Mouse (Mus musculus) spleen, adult 2 months (tissue): ENCODE results near the gene Abcc2.

ENCODE experiments used
- CTCF ChIP-seq: fragments of 200-500 bp; IDR thresholded peaks from 2 replicates; pipeline ENCODE4 v1.5.1; 2011; ENCODE audit warnings: mild to moderate bottlenecking, inconsistent platforms; ENCODE audit not compliant: insufficient read depth, insufficient read length, insufficient replicate concordance; ENCODE audit errors: extremely low read depth
- POLR2A ChIP-seq: fragments of 200-500 bp; IDR thresholded peaks from 2 replicates; pipeline ENCODE4 v1.6.1; 2011; ENCODE audit warnings: low read depth, low read length, inconsistent platforms

- TF ChIP-seq CTCF (no peak), POLR2A (no peak)
These were observed 19.5 kb downstream of the Abcc2 start for GRCm38 (mm10) chr19:43801427-43802051.
